21 mouse cellular contexts compared by ENCODE assay signal in genomic region chr9:72780694-72781093, GRCm38 (mm10). TPM values are rescaled to one million over a fixed set of nuclear protein-coding genes. Genes with fewer than 3 reads are reported as not detected.
A peak's percentile ranks its signal among the peaks of the same experiment; 100 is the strongest.
DNase-seq lines count a peak whose midpoint lies in the region; ATAC-seq lines count a peak whose summit lies in the region.
"Had no signal": no experiment of that assay in that cellular context is flagged by ENCODE, and none has a peak within 500 bp of the region (broad histone marks: within the 10 kb centered on the region; RNA-seq: fewer than 3 reads in every experiment).

No protein-coding gene starts in this region.

- no peak for ATAC-seq in heart, embryonic 11.5 days (replicated peaks; ENCODE audit: insufficient number of reproducible peaks, low FRiP score, low TSS enrichment)
- ATAC-seq in hindbrain, embryonic 14.5 days (ENCODE audit: low FRiP score), result no peak
- no peak for ATAC-seq in hindbrain, embryonic 12.5 days (ENCODE audit: low FRiP score)
- no peak for ATAC-seq in midbrain, embryonic 11.5 days (ENCODE audit: low FRiP score)
- no peak for ATAC-seq in midbrain, embryonic 15.5 days (replicated peaks)
- ATAC-seq: activated CD4-positive, CD25-positive, alpha-beta regulatory T cell, adult 4 months; Patski had no signal

- intact Hi-C loops in heart, postnatal 10 days (cut with DNase I), result no loop called here

- DNase-seq in heart, postnatal 10 days, result no peak
- DNase-seq in hindbrain, embryonic 14.5 days (ENCODE audit: low spot score), result no peak
- peak; percentile 88 for DNase-seq in midbrain, embryonic 11.5 days (ENCODE audit: low spot score, missing footprints)
- no peak for DNase-seq in ovary, postnatal 36 days (ENCODE audit: low spot score)
- DNase-seq: adrenal gland, postnatal 14 days; cerebellum, adult 18-20 months; cerebellum, postnatal 36 days; gastrocnemius, postnatal 10 days; heart, adult 2 months; kidney, adult 18-20 months; lung, adult 2 months; lung, postnatal 36 days; thymus, postnatal 36 days had no signal

- peak overlapping the region; percentile 76 for H3K27ac ChIP-seq in heart, embryonic 11.5 days (ENCODE audit: low read depth, low read length)
- no peak overlapping the region for H3K27ac ChIP-seq in hindbrain, embryonic 14.5 days
- H3K27ac ChIP-seq in hindbrain, embryonic 12.5 days, result no peak overlapping the region
- H3K27ac ChIP-seq in midbrain, embryonic 11.5 days (ENCODE audit: low read depth, low read length), result no peak overlapping the region
- no peak overlapping the region for H3K27ac ChIP-seq in midbrain, embryonic 15.5 days
- H3K27ac ChIP-seq: heart, adult 2 months; layer of hippocampus, adult 2 months had no signal

- H3K4me1 ChIP-seq in heart, embryonic 11.5 days (ENCODE audit: control insufficient read depth, insufficient read depth, low read length), result peaks cover 23% of the 10 kb centered on the region
- 0 out of 2 replicates have a peak, but pooled peaks cover 5% of the 10 kb centered on the region for H3K4me1 ChIP-seq in hindbrain, embryonic 14.5 days (replicated peaks; ENCODE audit: control insufficient read depth, insufficient read depth, low read length)
- H3K4me1 ChIP-seq in hindbrain, embryonic 12.5 days, result peaks cover 27% of the 10 kb centered on the region
- peaks cover 5% of the 10 kb centered on the region for H3K4me1 ChIP-seq in midbrain, embryonic 11.5 days (ENCODE audit: control insufficient read depth, insufficient read depth, low read length)
- peaks cover 7% of the 10 kb centered on the region; the same call in 1 of the 2 replicates for H3K4me1 ChIP-seq in midbrain, embryonic 15.5 days

- H3K4me2 ChIP-seq in heart, embryonic 11.5 days, result peak overlapping the region; percentile 55
- H3K4me2 ChIP-seq in hindbrain, embryonic 14.5 days (replicated peaks), result 0 out of 2 replicates have a peak overlapping the region, but pooled peaks have one; percentile 1
- H3K4me2 ChIP-seq in hindbrain, embryonic 12.5 days (replicated peaks), result no peak overlapping the region
- no peak overlapping the region for H3K4me2 ChIP-seq in midbrain, embryonic 11.5 days
- no peak overlapping the region for H3K4me2 ChIP-seq in midbrain, embryonic 15.5 days
- H3K4me2 ChIP-seq: neural tube, embryonic 13.5 days had no signal

- no peaks in the 10 kb centered on the region for H3K36me3 ChIP-seq in heart, embryonic 11.5 days (ENCODE audit: control insufficient read depth, insufficient read depth, low read length)
- H3K36me3 ChIP-seq in hindbrain, embryonic 14.5 days (replicated peaks; ENCODE audit: control insufficient read depth, insufficient read depth), result no peaks in the 10 kb centered on the region
- no peaks in the 10 kb centered on the region for H3K36me3 ChIP-seq in hindbrain, embryonic 12.5 days
- no peaks in the 10 kb centered on the region; the same call in 1 of the 2 replicates for H3K36me3 ChIP-seq in midbrain, embryonic 11.5 days (ENCODE audit: control insufficient read depth, insufficient read depth, low read length)
- no peaks in the 10 kb centered on the region for H3K36me3 ChIP-seq in midbrain, embryonic 15.5 days (replicated peaks)
- H3K36me3 ChIP-seq: neural tube, embryonic 13.5 days had no signal

- no peaks in the 10 kb centered on the region for H3K27me3 ChIP-seq in heart, embryonic 11.5 days (ENCODE audit: control insufficient read depth, insufficient read depth, low read length)
- H3K27me3 ChIP-seq in hindbrain, embryonic 14.5 days (ENCODE audit: control insufficient read depth, insufficient read depth, low read length), result no peaks in the 10 kb centered on the region
- H3K27me3 ChIP-seq in hindbrain, embryonic 12.5 days, result no peaks in the 10 kb centered on the region
- H3K27me3 ChIP-seq in midbrain, embryonic 11.5 days (ENCODE audit: control insufficient read depth, insufficient read depth, low read length), result no peaks in the 10 kb centered on the region
- H3K27me3 ChIP-seq in midbrain, embryonic 15.5 days (replicated peaks), result no peaks in the 10 kb centered on the region
- H3K27me3 ChIP-seq: neural tube, embryonic 13.5 days; Patski had no signal

- no peaks in the 10 kb centered on the region for H3K9me3 ChIP-seq in heart, embryonic 11.5 days (replicated peaks; ENCODE audit: control insufficient read depth, low read length)
- H3K9me3 ChIP-seq in hindbrain, embryonic 14.5 days (ENCODE audit: control insufficient read depth, low read length), result no peaks in the 10 kb centered on the region
- H3K9me3 ChIP-seq in hindbrain, embryonic 12.5 days (replicated peaks), result no peaks in the 10 kb centered on the region
- no peaks in the 10 kb centered on the region for H3K9me3 ChIP-seq in midbrain, embryonic 11.5 days (ENCODE audit: control insufficient read depth, low read length)
- H3K9me3 ChIP-seq in midbrain, embryonic 15.5 days, result no peaks in the 10 kb centered on the region
- H3K9me3 ChIP-seq: neural tube, embryonic 13.5 days had no signal

- 0 out of 2 replicates have a peak overlapping the region, but pooled peaks have one; percentile 11 for H3K4me3 ChIP-seq in heart, embryonic 11.5 days (ENCODE audit: low read depth, low read length)
- H3K4me3 ChIP-seq in hindbrain, embryonic 14.5 days (replicated peaks; ENCODE audit: low read length), result no peak overlapping the region
- H3K4me3 ChIP-seq in hindbrain, embryonic 12.5 days, result no peak overlapping the region
- no peak overlapping the region for H3K4me3 ChIP-seq in midbrain, embryonic 11.5 days (ENCODE audit: low read depth, low read length)
- no peak overlapping the region for H3K4me3 ChIP-seq in midbrain, embryonic 15.5 days
- H3K4me3 ChIP-seq: heart, adult 2 months; layer of hippocampus, adult 2 months; neural tube, embryonic 13.5 days had no signal

- WGBS in heart, embryonic 11.5 days (ENCODE audit: insufficient replicate concordance), result 8% methylated on average over 5 of the region's 5 CpGs
- WGBS in hindbrain, embryonic 14.5 days, result 33% methylated on average over 5 of the region's 5 CpGs
- WGBS in hindbrain, embryonic 12.5 days, result 22% methylated on average over 5 of the region's 5 CpGs
- 53% methylated on average over 5 of the region's 5 CpGs for WGBS in midbrain, embryonic 11.5 days
- WGBS in midbrain, embryonic 15.5 days, result 56% methylated on average over 5 of the region's 5 CpGs

- no peak overlapping the region for H3K9ac ChIP-seq in heart, embryonic 11.5 days (ENCODE audit: low read depth, low read length)
- H3K9ac ChIP-seq in hindbrain, embryonic 14.5 days, result no peak overlapping the region
- H3K9ac ChIP-seq in hindbrain, embryonic 12.5 days, result no peak overlapping the region
- H3K9ac ChIP-seq in midbrain, embryonic 11.5 days (ENCODE audit: low read length), result no peak overlapping the region
- H3K9ac ChIP-seq in midbrain, embryonic 15.5 days, result no peak overlapping the region
- H3K9ac ChIP-seq: neural tube, embryonic 13.5 days had no signal

RNA-seq across cellular contexts. Expression of gene Prtg, which starts 26.0 kb away (rescaled TPM):
- 3.2 and 4.3 TPM in 2 replicates for polyA plus RNA-seq in heart, embryonic 11.5 days (2014; fragmentation: Nextera tagmentation; extraction: Ambion mirVana)
- total RNA-seq in heart, postnatal 10 days (2021), result under 1 TPM; 0.22 TPM
- polyA plus RNA-seq in hindbrain, embryonic 14.5 days (2014; fragmentation: Nextera tagmentation; extraction: Ambion mirVana), result 0.82 and 0.98 TPM in 2 replicates
- 2.1 and 2.2 TPM in 2 replicates for polyA plus RNA-seq in hindbrain, embryonic 12.5 days (2016; fragmentation: Nextera tagmentation; extraction: Ambion mirVana)
- 5.1 and 6.2 TPM in 2 replicates for polyA plus RNA-seq in midbrain, embryonic 11.5 days (2014; fragmentation: Nextera tagmentation; extraction: Ambion mirVana)
- polyA plus RNA-seq in midbrain, embryonic 15.5 days (2015; fragmentation: Nextera tagmentation; extraction: Ambion mirVana), result 0.45 and 0.47 TPM in 2 replicates
- total RNA-seq: monocyte, adult 5-6 weeks had no signal
- polyA plus RNA-seq: activated CD4-positive, CD25-positive, alpha-beta regulatory T cell, adult 4 months had no signal

Comparison
In these comparisons a context has a peak if more than half of its experiments do, and no peak if none do; other contexts are left out.
1. H3K4me2 ChIP-seq: peak in heart, embryonic 11.5 days (single experiment) and hindbrain, embryonic 14.5 days (single experiment); none in hindbrain, embryonic 12.5 days (single experiment), midbrain, embryonic 11.5 days (single experiment) and midbrain, embryonic 15.5 days (single experiment).